Mouse (Mus musculus): ENCODE data around the gene Gabpa.
A peak's percentile ranks its signal among the peaks of the same experiment; 100 is the strongest.

The Gabpa gene

GRCm38 (mm10) chr16:84834745-84835440, at the start of gene Gabpa:
Gene Gabpa (plus strand): TSS chr16:84834925.
- peak; percentile 98 for DNase-seq (ENCODE audit: low read depth, low spot score)
- Histone ChIP-seq H3K27me3 (ENCODE audit: control insufficient read depth, insufficient read depth, low read length, poor library complexity, severe bottlenecking) (no peaks in the 10 kb centered on the region), H3K36me3 (ENCODE audit: control insufficient read depth, insufficient read depth, low read length, poor library complexity, severe bottlenecking) (peaks cover 7% of the 10 kb centered on the region)

GRCm38 (mm10) chr16:84784966-84785365, 49.8 kb upstream of the Gabpa start:
- DNase-seq (ENCODE audit: low read depth, low spot score): no peak
- H3K36me3 ChIP-seq (ENCODE audit: control insufficient read depth, insufficient read depth, low read length, poor library complexity, severe bottlenecking): no peaks in the 10 kb centered on the region
- H3K27me3 ChIP-seq (ENCODE audit: control insufficient read depth, insufficient read depth, low read length, poor library complexity, severe bottlenecking): no peaks in the 10 kb centered on the region

GRCm38 (mm10) chr16:84790595-84791165, 44.0 kb upstream of the Gabpa start:
- Histone ChIP-seq H3K27me3 (ENCODE audit: control insufficient read depth, insufficient read depth, low read length, poor library complexity, severe bottlenecking) (no peaks in the 10 kb centered on the region), H3K36me3 (ENCODE audit: control insufficient read depth, insufficient read depth, low read length, poor library complexity, severe bottlenecking) (no peaks in the 10 kb centered on the region)
- no peak for DNase-seq (ENCODE audit: low read depth, low spot score)

DNA sequence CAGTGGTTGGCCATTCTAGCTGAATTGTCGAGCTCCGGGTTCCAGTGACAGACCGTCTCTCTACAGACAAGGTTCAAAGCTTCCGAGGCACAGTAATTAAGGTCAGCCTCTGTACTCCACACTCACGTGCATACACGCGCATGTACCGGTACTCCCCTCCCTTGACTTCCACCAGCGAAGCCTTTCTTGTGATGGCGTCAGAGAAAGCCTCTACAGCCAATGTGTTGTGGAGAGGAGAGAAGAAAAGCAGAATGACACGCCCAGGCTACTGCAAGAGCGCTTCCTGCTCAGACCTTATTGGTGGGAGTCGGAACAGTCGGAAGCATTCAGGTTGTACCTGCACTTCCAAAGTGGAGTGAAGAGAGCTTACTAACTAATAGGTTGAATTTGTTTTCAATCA, 41.3 kb upstream of the Gabpa start:
- H3K36me3 ChIP-seq (ENCODE audit: control insufficient read depth, insufficient read depth, low read length, poor library complexity, severe bottlenecking): no peaks in the 10 kb centered on the region
- DNase-seq (ENCODE audit: low read depth, low spot score): no peak
- no peaks in the 10 kb centered on the region for H3K27me3 ChIP-seq (ENCODE audit: control insufficient read depth, insufficient read depth, low read length, poor library complexity, severe bottlenecking)

DNA sequence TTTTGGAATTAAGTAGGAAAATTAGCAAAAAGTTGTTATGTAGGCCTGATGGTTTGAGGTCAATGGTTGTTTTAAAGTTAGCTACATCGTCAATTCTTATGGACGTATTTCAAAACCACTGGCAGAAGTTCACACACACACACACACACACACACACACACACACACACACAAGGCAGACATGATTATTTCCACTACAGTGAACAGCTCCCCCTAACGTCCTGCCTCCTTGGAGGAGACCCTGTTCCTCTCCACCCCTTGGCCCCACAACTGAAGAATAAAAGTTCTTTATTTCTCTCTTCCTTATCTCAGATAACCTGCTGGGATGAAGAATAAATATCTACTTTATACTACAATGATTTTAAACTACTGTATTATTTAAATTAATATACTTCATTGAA, 39.4 kb upstream of the Gabpa start:
- Histone ChIP-seq H3K27me3 (ENCODE audit: control insufficient read depth, insufficient read depth, low read length, poor library complexity, severe bottlenecking) (no peaks in the 10 kb centered on the region), H3K36me3 (ENCODE audit: control insufficient read depth, insufficient read depth, low read length, poor library complexity, severe bottlenecking) (no peaks in the 10 kb centered on the region)
- no peak for DNase-seq (ENCODE audit: low read depth, low spot score)

GRCm38 (mm10) chr16:84796678-84797077, 38.0 kb upstream of the Gabpa start:
- H3K36me3 ChIP-seq (ENCODE audit: control insufficient read depth, insufficient read depth, low read length, poor library complexity, severe bottlenecking): no peaks in the 10 kb centered on the region
- no peaks in the 10 kb centered on the region for H3K27me3 ChIP-seq (ENCODE audit: control insufficient read depth, insufficient read depth, low read length, poor library complexity, severe bottlenecking)
- no peak for DNase-seq (ENCODE audit: low read depth, low spot score)

- Histone ChIP-seq H3K36me3 (ENCODE audit: control insufficient read depth, insufficient read depth, low read length, poor library complexity, severe bottlenecking) (no peaks in the 10 kb centered on the region), H3K27me3 (ENCODE audit: control insufficient read depth, insufficient read depth, low read length, poor library complexity, severe bottlenecking) (no peaks in the 10 kb centered on the region)
- no peak for DNase-seq (ENCODE audit: low read depth, low spot score)
These were observed 34.7 kb upstream of the Gabpa start for GRCm38 (mm10) chr16:84800038-84800437.

GRCm38 (mm10) chr16:84802217-84802616, 32.5 kb upstream of the Gabpa start:
- H3K27me3 ChIP-seq (ENCODE audit: control insufficient read depth, insufficient read depth, low read length, poor library complexity, severe bottlenecking): no peaks in the 10 kb centered on the region
- H3K36me3 ChIP-seq (ENCODE audit: control insufficient read depth, insufficient read depth, low read length, poor library complexity, severe bottlenecking): no peaks in the 10 kb centered on the region
- DNase-seq (ENCODE audit: low read depth, low spot score): peak; percentile 16

DNA sequence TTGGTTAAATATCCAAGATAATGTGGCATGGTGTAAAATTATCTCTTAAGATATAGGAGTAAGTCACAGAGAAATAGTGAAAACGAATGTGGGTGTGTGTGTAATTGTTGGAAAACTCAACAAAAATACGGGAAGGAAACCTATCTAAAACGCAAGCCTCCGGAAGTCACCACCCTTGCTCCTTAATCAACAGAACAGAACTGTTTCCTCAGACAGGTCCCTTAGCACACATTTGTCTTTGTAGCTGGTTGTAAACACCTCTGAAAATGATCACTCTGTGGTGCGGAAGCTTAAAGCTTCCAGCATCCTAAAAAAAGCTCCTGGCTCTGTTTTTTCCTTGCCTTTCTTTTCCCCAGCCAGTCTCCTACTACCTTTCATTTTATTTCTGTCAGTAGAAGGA, 29.9 kb upstream of the Gabpa start:
- no peaks in the 10 kb centered on the region for H3K36me3 ChIP-seq (ENCODE audit: control insufficient read depth, insufficient read depth, low read length, poor library complexity, severe bottlenecking)
- H3K27me3 ChIP-seq (ENCODE audit: control insufficient read depth, insufficient read depth, low read length, poor library complexity, severe bottlenecking): no peaks in the 10 kb centered on the region
- no peak for DNase-seq (ENCODE audit: low read depth, low spot score)

- DNase-seq (ENCODE audit: low read depth, low spot score): no peak
- H3K36me3 ChIP-seq (ENCODE audit: control insufficient read depth, insufficient read depth, low read length, poor library complexity, severe bottlenecking): no peaks in the 10 kb centered on the region
- H3K27me3 ChIP-seq (ENCODE audit: control insufficient read depth, insufficient read depth, low read length, poor library complexity, severe bottlenecking): no peaks in the 10 kb centered on the region
These were observed 28.6 kb upstream of the Gabpa start for GRCm38 (mm10) chr16:84806175-84806574.

GRCm38 (mm10) chr16:84807874-84808273, 26.9 kb upstream of the Gabpa start:
- Histone ChIP-seq H3K36me3 (ENCODE audit: control insufficient read depth, insufficient read depth, low read length, poor library complexity, severe bottlenecking) (no peaks in the 10 kb centered on the region), H3K27me3 (ENCODE audit: control insufficient read depth, insufficient read depth, low read length, poor library complexity, severe bottlenecking) (no peaks in the 10 kb centered on the region)
- no peak for DNase-seq (ENCODE audit: low read depth, low spot score)

DNA sequence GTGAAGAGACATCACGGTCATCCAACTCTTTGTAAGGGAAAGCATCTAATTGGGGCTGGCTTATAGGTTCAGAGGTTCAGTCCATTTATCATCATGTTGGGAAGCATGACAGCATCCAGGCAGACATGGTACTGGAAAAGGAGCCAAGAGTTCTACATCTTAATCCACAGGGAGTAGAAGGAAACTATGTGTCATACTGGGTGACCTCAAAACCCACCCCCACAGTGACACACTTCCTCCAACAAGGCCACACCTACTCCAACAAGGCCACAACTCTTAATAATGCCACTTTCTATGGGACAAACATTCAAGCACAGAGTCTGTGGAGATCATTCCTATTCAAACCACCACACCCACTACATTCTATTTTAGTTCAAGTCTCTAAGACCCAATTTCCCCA, 24.5 kb upstream of the Gabpa start:
- Histone ChIP-seq H3K27me3 (ENCODE audit: control insufficient read depth, insufficient read depth, low read length, poor library complexity, severe bottlenecking) (no peaks in the 10 kb centered on the region), H3K36me3 (ENCODE audit: control insufficient read depth, insufficient read depth, low read length, poor library complexity, severe bottlenecking) (no peaks in the 10 kb centered on the region)
- no peak for DNase-seq (ENCODE audit: low read depth, low spot score)

DNA sequence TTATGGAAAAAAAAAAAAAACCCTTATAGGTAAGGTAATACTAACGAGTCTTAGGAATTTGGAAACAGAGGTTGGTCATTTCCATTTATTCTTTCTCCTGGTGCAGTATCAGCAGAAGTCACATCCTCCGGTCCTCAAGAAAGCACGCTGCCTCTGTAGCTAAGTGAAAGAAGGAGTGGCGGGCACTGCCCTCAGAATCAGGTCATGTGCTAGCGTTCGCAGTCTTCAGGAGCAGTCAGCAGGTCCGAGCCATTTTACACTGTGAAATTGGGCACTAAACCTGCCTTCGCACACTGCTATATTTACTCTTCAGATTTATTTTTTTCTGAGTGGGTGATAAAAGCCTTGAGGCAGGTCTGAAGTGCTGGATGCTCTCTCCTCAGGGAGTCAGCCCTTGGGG, 20.9 kb upstream of the Gabpa start:
- DNase-seq (ENCODE audit: low read depth, low spot score): no peak
- Histone ChIP-seq H3K36me3 (ENCODE audit: control insufficient read depth, insufficient read depth, low read length, poor library complexity, severe bottlenecking) (no peaks in the 10 kb centered on the region), H3K27me3 (ENCODE audit: control insufficient read depth, insufficient read depth, low read length, poor library complexity, severe bottlenecking) (no peaks in the 10 kb centered on the region)

DNA sequence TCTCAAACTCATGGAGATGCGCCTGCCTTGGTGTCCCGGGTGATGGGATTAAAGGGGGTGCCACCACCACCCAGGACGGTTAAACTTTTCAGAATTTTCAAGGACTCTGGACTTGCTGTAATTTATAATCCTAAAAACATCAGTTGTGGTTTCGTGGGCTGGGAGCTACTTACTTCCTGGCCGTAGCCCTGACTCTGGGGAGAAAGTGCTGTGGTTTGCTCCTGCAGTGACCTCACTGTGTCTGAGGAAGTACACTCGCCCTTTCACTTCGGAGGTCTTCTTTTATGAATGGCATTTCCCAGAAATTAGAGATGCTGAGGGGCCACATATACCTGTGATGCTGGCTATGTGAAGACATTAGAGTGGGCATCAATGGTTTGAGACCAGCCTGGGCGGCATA, 20.2 kb upstream of the Gabpa start:
- no peak for DNase-seq (ENCODE audit: low read depth, low spot score)
- Histone ChIP-seq H3K27me3 (ENCODE audit: control insufficient read depth, insufficient read depth, low read length, poor library complexity, severe bottlenecking) (no peaks in the 10 kb centered on the region), H3K36me3 (ENCODE audit: control insufficient read depth, insufficient read depth, low read length, poor library complexity, severe bottlenecking) (no peaks in the 10 kb centered on the region)

- peak; percentile 61 for DNase-seq (ENCODE audit: low read depth, low spot score)
- H3K27me3 ChIP-seq (ENCODE audit: control insufficient read depth, insufficient read depth, low read length, poor library complexity, severe bottlenecking): no peaks in the 10 kb centered on the region
- H3K36me3 ChIP-seq (ENCODE audit: control insufficient read depth, insufficient read depth, low read length, poor library complexity, severe bottlenecking): no peaks in the 10 kb centered on the region
These were observed 17.3 kb upstream of the Gabpa start for GRCm38 (mm10) chr16:84817423-84817822.

DNA sequence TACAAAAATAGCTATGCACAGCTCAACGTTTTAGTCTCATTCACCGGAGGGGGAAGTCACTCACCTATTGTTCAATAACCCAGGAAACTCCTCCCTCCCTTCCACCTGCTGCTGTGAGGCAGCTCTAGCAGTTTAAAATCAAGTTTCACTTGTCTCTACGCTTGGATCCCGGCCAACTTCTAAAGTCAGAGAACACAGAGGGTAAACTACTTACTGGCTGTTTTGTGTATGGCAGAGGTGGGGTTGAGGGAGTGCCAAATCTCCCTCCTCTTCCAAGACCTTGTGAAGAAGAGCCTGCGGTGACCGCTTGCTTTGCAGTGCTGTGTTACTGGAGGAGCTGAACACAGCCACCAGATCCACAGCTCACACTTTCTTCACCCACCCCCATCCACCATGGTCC, 9.7 kb upstream of the Gabpa start:
- Histone ChIP-seq H3K27me3 (ENCODE audit: control insufficient read depth, insufficient read depth, low read length, poor library complexity, severe bottlenecking) (no peaks in the 10 kb centered on the region), H3K36me3 (ENCODE audit: control insufficient read depth, insufficient read depth, low read length, poor library complexity, severe bottlenecking) (peaks cover 17% of the 10 kb centered on the region)
- DNase-seq (ENCODE audit: low read depth, low spot score): no peak
